Mouse (Mus musculus): ENCODE measurements around the gene Slc2a4. TPM values are rescaled to one million over a fixed set of nuclear protein-coding genes. Genes with fewer than 3 reads are reported as not detected.
"Not testable (repeated sequence)": the region's sequence is repeated elsewhere in the genome, so short reads cannot be mapped to it uniquely, and the experiment has no call there.

Gene Slc2a4
- polyA plus RNA-seq, 1 experiment, result 2.3 TPM

DNA sequence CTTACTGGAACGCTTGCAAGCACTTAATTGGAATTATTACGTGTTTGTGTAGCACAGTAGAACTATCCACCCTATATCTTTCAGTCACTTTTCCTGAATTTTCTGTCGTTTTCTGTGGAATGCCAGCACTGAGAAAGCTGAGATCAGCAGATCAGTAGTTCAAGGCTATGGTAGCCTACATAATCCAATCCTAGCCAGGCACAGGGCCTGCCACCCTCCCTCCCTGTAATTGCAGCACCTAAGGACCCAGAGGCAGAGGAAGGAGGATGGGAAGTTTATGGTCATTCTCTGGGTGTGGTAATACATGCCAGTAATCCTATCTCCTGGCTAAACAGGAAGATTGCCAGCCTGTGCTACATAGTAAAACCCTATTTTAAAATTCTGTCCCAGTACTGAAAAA, 25.2 kb downstream of the Slc2a4 start:
- no peak for TF ChIP-seq POLR2A (IDR thresholded peaks at IDR 0.05; ENCODE audit: low read depth, low read length)
- no peak overlapping the region for H3K4me3 ChIP-seq (ENCODE audit: insufficient read depth, low read length)
- H3K4me1 ChIP-seq (ENCODE audit: control insufficient read depth, insufficient read depth, low read length), result peaks cover 9% of the 10 kb centered on the region
- H3K27ac ChIP-seq (ENCODE audit: insufficient read depth, low read length), result no peak overlapping the region

DNA sequence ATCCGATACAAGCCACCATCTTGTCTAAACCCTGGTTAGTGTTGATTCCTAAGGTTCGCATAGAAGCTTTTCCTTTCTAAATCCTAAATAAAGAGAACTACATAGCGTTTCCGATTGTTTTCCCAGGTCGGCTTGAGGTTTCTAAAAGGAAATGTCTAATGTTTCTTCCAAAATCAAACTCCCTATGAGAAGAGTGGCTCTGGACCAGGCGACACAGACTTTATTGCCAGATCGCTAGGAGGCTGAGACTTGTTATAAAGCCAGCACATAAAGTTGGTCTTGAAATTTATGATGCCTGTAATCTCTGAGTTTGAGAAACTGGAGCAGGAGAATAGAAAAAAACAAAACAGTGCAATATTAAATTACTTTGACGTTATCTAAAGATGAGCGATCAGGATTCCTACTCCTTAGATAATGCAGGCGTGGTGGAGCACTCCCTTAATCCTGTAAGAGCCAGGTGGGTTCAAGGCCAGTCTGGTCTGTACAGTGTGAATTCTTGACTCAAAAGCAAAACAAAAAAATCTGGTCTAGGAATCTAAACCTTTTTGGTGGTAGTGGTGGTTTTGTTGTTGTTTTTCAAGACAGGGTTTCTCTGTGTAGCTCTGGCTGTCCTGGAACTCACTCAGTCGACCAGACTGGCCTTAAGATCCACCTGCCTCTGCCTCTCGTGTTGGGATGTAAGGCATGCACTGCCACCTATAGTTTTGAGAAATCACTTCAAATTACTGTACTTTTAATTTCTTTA, 25.8 kb downstream of the Slc2a4 start:
- peak overlapping the region; percentile 94 for H3K27ac ChIP-seq (ENCODE audit: insufficient read depth, low read length)
- peaks cover 9% of the 10 kb centered on the region for H3K4me1 ChIP-seq (ENCODE audit: control insufficient read depth, insufficient read depth, low read length)
- peak overlapping the region; percentile 76 for H3K4me3 ChIP-seq (ENCODE audit: insufficient read depth, low read length)
- TF ChIP-seq POLR2A (IDR thresholded peaks at IDR 0.05; ENCODE audit: low read depth, low read length) (no peak; the same call in 1 of the 2 replicates), CTCF (IDR thresholded peaks at IDR 0.05; ENCODE audit: borderline replicate concordance, insufficient read depth, low read length) (no peak)

DNA sequence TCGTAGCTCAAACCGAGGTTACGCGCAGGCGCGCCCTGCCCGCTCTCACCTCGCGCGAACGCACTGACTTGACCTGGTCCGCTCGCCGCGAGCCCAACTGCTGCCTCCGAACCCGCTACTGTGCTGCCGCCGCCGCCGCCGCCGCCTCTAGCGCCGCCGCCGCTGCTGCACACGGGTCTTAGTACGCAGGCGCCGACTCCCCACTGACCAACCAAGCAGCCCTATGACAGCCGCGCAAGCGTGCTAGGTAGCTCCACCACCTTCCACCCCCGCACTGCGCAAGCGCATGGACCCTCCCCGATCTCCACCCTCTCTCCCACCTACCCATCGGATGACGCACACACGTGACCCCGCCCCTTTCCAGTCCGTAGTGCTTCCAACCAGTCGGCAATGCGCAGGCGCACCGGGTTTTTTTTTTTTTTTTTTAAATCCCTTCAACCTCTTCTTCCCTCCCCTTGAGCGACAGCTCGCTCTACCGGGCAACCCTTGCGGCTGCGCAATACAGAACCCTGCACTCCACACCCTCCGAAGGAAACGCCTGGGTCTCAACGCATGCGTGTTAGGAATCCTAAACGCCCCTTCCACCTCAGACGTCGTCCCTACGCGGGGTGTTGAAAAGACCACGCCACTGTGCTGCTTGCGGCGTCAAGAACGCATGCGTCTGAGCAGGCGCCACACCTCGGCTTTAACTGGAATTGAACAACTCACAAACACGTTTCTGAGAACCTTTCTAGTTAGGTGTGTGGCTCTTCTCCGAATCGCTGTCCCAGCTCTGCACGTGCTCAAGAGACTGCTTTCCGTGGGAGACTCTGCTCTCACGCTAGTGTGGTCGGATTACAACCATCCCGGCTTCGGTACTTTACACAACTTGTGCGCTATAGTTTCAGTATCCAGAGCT, 26.6 kb downstream of the Slc2a4 start, which contains the start of gene Eif5a:
TSS of gene Eif5a (minus strand) at position 845 of the 898 bp plus-strand sequence.
- Histone ChIP-seq H3K4me3 (ENCODE audit: insufficient read depth, low read length) (peak within 1 kb of the TSS; percentile 97), H3K27ac (ENCODE audit: insufficient read depth, low read length) (peak within 1 kb of the TSS; percentile 94), H3K4me1 (ENCODE audit: control insufficient read depth, insufficient read depth, low read length) (peaks cover 9% of the 10 kb centered on the region)
- TF ChIP-seq POLR2A (IDR thresholded peaks at IDR 0.05; ENCODE audit: low read depth, low read length), result peak; percentile 98
- TF ChIP-seq CTCF (IDR thresholded peaks at IDR 0.05; ENCODE audit: borderline replicate concordance, insufficient read depth, low read length), result peak; percentile 60; the same call in 1 of the 2 replicates

DNA sequence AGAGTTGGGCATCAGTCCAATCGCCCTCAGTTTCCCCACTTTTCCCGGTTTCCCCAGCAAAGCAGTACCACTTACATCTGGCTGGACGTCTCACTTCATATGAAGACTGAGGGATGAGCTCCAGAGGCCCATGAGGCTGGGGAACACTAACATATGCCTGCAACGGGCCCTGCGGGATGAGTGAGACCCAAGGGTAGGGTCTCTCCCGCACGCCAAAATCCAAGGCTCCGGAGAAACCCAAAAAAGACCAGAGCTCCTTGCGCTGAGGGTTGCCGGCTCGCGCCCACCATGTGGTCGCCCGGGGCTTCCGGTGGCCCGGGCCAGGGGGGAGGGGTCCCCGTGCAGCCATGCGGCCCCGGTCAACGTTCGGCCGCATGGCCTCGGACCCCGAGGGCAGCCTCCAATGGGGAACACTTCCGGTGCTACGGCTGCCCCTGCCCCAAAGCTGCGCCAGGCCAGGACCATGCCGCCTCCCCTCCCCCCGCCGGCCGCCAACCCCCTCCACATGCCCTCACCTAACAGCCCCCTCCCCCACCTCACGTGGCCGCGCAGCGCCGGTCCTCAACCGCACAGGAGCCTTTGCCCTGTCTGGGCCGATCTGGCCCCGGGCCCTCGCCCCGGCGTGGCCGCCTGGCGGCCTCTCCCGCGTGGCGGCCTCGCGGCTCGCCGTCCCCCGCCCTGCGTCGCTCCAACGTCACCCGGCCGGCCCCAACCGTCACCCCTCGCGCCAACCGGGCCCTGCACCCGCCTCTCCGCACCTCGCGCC, 27.5 kb downstream of the Slc2a4 start:
- TF ChIP-seq POLR2A (IDR thresholded peaks at IDR 0.05; ENCODE audit: low read depth, low read length), result no peak; the same call in 1 of the 2 replicates
- no peak for TF ChIP-seq CTCF (IDR thresholded peaks at IDR 0.05; ENCODE audit: borderline replicate concordance, insufficient read depth, low read length)
- Histone ChIP-seq H3K27ac (ENCODE audit: insufficient read depth, low read length) (peak overlapping the region; percentile 90), H3K4me3 (ENCODE audit: insufficient read depth, low read length) (peak overlapping the region; percentile 97), H3K4me1 (ENCODE audit: control insufficient read depth, insufficient read depth, low read length) (peaks cover 14% of the 10 kb centered on the region)

DNA sequence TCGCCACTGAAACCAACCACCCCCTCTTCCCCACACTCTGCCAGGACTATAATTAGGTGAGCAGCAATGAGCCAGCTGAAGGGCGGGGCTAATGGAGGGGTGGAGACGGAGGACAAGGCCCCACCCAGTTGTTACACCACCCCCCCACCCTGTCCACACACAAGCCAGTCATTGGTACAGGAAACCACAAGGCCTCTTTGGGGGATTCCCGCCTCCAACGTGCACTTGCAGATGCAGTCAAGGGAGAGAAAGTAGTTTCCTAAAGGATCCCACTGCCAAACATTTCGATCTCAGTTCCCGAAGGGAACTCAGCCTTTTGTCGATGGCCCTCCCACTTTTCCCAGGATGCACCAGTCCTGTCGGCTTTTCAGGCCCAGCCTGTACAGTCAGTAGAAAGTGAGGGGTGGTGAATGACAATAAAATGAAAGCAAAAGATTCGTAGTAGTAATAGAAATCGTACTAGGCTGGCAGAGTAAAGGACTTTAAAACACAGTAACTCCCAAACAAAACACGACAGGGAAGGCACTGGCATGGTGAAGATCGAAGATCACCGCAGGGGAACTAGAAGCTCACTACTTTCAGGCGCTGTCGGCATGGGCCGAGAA, 28.2 kb downstream of the Slc2a4 start:
- Histone ChIP-seq H3K4me3 (ENCODE audit: insufficient read depth, low read length) (peak overlapping the region; percentile 97), H3K4me1 (ENCODE audit: control insufficient read depth, insufficient read depth, low read length) (peaks cover 18% of the 10 kb centered on the region), H3K27ac (ENCODE audit: insufficient read depth, low read length) (peak overlapping the region; percentile 90)
- TF ChIP-seq CTCF (IDR thresholded peaks at IDR 0.05; ENCODE audit: borderline replicate concordance, insufficient read depth, low read length), result no peak
- TF ChIP-seq POLR2A (IDR thresholded peaks at IDR 0.05; ENCODE audit: low read depth, low read length), result 0 out of 2 replicates have a peak, but pooled peaks have one; percentile 49

DNA sequence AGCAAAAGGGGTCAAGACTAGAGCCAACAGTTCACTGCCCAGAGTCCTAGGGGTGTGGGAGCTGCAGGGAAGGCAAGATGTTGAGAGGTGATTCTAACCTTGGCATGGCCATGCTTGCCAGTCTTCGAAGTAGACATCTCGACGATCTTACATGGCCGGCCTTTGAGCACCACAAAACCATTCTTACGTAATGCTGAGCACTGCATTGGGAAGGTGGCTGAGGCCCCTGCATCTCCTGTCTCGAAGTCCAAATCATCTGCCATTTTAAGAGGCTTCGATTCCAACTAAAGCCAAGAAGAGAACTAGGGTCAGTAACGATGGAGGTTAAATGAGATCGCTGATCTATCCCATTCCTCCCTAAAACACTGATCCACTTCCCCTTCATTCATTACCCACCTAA, 28.9 kb downstream of the Slc2a4 start:
- TF ChIP-seq CTCF (IDR thresholded peaks at IDR 0.05; ENCODE audit: borderline replicate concordance, insufficient read depth, low read length), result no peak
- TF ChIP-seq POLR2A (IDR thresholded peaks at IDR 0.05; ENCODE audit: low read depth, low read length), result no peak
- Histone ChIP-seq H3K4me1 (ENCODE audit: control insufficient read depth, insufficient read depth, low read length) (peaks cover 19% of the 10 kb centered on the region), H3K27ac (ENCODE audit: insufficient read depth, low read length) (no peak overlapping the region), H3K4me3 (ENCODE audit: insufficient read depth, low read length) (peak overlapping the region; percentile 97)

DNA sequence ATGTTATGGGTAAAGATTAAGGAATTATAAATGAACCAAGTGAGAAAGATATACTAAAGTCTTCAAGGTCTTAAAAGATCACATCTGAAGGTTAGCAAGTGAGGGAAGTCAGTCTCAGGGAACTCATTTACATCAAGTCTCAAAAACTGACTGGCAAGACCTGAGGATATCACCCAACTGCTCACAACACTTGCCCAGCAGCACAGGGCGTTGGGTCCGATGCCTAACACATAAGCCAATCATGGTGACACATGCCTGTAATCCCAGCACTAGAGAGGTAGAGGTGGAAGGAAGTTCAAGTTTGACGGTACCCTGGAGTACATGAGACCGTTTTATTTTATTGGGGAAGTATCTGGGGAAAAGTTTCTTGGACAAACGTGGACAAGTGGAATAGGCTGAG, 29.9 kb downstream of the Slc2a4 start:
- TF ChIP-seq CTCF (IDR thresholded peaks at IDR 0.05; ENCODE audit: borderline replicate concordance, insufficient read depth, low read length), result no peak
- no peak for TF ChIP-seq POLR2A (IDR thresholded peaks at IDR 0.05; ENCODE audit: low read depth, low read length)
- H3K4me1 ChIP-seq (ENCODE audit: control insufficient read depth, insufficient read depth, low read length), result peaks cover 19% of the 10 kb centered on the region
- no peak overlapping the region for H3K4me3 ChIP-seq (ENCODE audit: insufficient read depth, low read length)
- no peak overlapping the region for H3K27ac ChIP-seq (ENCODE audit: insufficient read depth, low read length)

DNA sequence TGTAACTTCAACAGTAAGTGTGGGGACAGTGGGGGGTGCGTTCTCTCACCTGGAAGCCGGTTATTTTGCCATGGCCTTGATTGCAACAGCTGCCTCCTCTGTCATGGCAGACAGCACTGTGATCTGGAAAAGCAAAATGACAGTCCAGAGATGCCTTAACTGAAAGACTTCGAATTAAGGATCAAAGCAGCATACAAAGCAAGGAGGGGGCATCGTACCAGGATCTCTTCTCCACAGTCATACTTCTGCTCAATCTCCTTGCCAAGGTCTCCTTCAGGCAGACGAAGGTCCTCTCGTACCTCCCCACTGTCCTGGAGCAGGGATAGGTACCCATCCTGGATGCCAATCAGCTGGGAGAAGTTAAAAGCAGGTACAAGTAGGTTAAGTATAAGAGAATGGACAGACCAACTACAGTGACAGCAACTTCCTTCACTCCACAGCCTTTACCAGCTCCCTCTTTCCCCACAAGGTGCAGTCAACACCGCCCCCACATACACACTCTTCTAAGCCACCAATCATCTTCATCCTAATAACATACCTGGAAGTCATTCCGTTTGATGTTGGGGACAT, 30.5 kb downstream of the Slc2a4 start:
- Histone ChIP-seq H3K4me1 (ENCODE audit: control insufficient read depth, insufficient read depth, low read length) (peaks cover 19% of the 10 kb centered on the region), H3K27ac (ENCODE audit: insufficient read depth, low read length) (no peak overlapping the region), H3K4me3 (ENCODE audit: insufficient read depth, low read length) (no peak overlapping the region)
- TF ChIP-seq POLR2A (IDR thresholded peaks at IDR 0.05; ENCODE audit: low read depth, low read length), result no peak

DNA sequence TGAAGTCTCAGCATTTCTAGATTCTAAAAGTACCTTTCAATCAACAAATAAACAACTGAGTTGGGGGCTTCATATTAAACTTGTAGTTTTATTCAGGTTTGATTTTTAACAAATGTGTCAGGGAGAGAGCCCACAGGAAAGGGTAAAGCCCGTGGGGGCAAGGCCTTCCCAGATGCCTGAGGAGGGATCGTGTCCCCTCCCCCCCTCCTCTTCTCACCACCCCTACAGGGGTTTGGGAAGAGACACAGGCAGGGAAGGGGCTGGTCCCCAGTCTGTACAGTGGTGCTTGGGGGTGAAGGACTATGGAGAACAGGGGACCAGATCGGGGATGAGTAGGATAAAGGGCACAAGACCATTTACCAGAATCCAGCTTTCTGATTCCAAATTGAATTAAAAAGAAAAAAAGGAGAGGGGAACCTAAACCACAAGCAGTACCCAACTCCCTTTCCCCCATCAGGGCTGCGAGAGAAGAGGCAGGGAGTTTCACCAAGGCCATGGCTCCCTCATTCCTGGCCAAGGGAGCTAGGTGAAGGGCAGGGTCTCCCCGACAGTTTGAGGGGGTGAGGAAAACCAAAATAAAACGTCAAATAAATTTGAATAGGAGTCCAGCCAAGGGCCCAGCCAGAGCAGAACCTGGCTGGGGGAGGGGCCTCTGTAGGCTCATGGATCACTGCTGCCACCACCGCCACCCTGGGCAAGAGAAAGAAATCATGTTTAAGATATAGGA, 31.2 kb downstream of the Slc2a4 start:
- not testable (repeated sequence) for H3K27ac ChIP-seq (ENCODE audit: insufficient read depth, low read length); H3K4me3 ChIP-seq (ENCODE audit: insufficient read depth, low read length)
- peaks cover 19% of the 10 kb centered on the region for H3K4me1 ChIP-seq (ENCODE audit: control insufficient read depth, insufficient read depth, low read length)

Measured in embryonic fibroblast, embryonic 13.5 days (primary cell).